Mouse (Mus musculus): ENCODE measurements at regions not wholly inside any gene's neighbourhood (a gene's known extent, or its start where the extent isn't known, plus 50 kb on each side); places are given as distances from the start of the nearest gene placed in this dataset.

- Histone ChIP-seq H3K36me3 (no peaks in the 10 kb centered on the region), H3K9me3 (no peaks in the 10 kb centered on the region), H3K27me3 (no peaks in the 10 kb centered on the region), H3K27ac (no peak overlapping the region), H3K9ac (replicated peaks) (no peak overlapping the region), H3K4me2 (no peak overlapping the region), H3K4me3 (replicated peaks) (no peak overlapping the region), H3K4me1 (replicated peaks) (no peaks in the 10 kb centered on the region)
- WGBS = 31% methylated on average over 4 of the region's 4 CpGs
- ATAC-seq (ENCODE audit: insufficient number of reproducible peaks, insufficient read depth, low FRiP score, low TSS enrichment, low read depth) = no peak
These were observed 283.5 kb downstream of the Naf1 start for GRCm38 (mm10) chr8:67143479-67143878.

GRCm38 (mm10) chr8:67181741-67182140, 321.7 kb downstream of the Naf1 start:
- Histone ChIP-seq H3K4me1 (replicated peaks) (no peaks in the 10 kb centered on the region), H3K36me3 (no peaks in the 10 kb centered on the region), H3K4me2 (no peak overlapping the region), H3K9me3 (no peaks in the 10 kb centered on the region), H3K27ac (no peak overlapping the region), H3K27me3 (no peaks in the 10 kb centered on the region), H3K4me3 (replicated peaks) (no peak overlapping the region), H3K9ac (replicated peaks) (no peak overlapping the region)
- ATAC-seq (ENCODE audit: insufficient number of reproducible peaks, insufficient read depth, low FRiP score, low TSS enrichment, low read depth) = no peak
- WGBS = 81% methylated on average over 5 of the region's 5 CpGs

DNA sequence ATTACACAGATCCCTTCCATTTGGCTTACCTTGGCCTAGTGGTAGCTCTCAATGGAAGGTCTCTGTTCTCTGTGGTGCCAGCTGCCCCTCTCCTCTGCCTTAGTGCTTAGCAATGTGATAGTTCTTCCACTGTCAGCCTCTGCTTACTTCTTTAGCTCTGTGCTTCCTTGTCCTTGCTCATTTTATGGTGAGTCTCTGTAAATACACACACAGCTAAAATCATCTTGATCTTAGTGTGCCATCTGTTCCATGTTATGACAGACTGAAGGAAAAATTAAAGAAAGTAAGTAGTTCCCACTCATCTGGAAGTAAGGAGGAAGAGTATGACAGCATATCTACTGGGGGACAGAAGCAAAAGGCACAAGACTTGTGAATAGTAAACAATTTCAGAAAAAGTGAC, 324.4 kb upstream of the Nat3 start:
- Histone ChIP-seq H3K4me2 (no peak overlapping the region), H3K9me3 (no peaks in the 10 kb centered on the region), H3K27ac (no peak overlapping the region), H3K9ac (replicated peaks) (no peak overlapping the region), H3K4me3 (replicated peaks) (no peak overlapping the region), H3K4me1 (replicated peaks) (no peaks in the 10 kb centered on the region), H3K36me3 (no peaks in the 10 kb centered on the region), H3K27me3 (no peaks in the 10 kb centered on the region)
- ATAC-seq (ENCODE audit: insufficient number of reproducible peaks, insufficient read depth, low FRiP score, low TSS enrichment, low read depth) = no peak

DNA sequence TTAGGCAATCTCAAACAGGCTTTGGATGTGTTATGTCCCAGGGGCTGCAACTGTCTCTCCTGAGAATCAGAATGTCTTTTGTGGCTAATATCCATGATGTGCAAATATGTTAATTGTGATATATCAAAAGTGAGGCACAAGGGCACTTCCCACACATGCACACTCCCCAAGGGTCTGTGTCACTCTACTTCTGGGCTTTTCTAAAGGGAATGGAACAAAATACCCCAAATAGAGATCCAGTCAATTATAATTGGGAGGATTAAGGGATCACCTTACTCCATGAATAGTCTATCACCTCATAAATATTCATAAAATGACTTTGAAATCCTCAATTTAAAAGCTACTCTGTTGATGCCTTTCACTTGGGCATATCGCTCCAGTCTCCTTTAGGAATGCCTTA, 317.6 kb upstream of the Nat3 start:
- no peaks in the 10 kb centered on the region for H3K9me3 ChIP-seq
- ATAC-seq (ENCODE audit: insufficient number of reproducible peaks, insufficient read depth, low FRiP score, low TSS enrichment, low read depth) = no peak
- no peak overlapping the region for H3K27ac ChIP-seq
- no peak overlapping the region for H3K9ac ChIP-seq (replicated peaks)
- H3K27me3 ChIP-seq = no peaks in the 10 kb centered on the region
- 90% methylated on average over 1 of the region's 1 CpGs for WGBS
- no peak overlapping the region for H3K4me2 ChIP-seq
- no peaks in the 10 kb centered on the region for H3K36me3 ChIP-seq
- H3K4me3 ChIP-seq (replicated peaks) = no peak overlapping the region
- H3K4me1 ChIP-seq (replicated peaks) = no peaks in the 10 kb centered on the region

DNA sequence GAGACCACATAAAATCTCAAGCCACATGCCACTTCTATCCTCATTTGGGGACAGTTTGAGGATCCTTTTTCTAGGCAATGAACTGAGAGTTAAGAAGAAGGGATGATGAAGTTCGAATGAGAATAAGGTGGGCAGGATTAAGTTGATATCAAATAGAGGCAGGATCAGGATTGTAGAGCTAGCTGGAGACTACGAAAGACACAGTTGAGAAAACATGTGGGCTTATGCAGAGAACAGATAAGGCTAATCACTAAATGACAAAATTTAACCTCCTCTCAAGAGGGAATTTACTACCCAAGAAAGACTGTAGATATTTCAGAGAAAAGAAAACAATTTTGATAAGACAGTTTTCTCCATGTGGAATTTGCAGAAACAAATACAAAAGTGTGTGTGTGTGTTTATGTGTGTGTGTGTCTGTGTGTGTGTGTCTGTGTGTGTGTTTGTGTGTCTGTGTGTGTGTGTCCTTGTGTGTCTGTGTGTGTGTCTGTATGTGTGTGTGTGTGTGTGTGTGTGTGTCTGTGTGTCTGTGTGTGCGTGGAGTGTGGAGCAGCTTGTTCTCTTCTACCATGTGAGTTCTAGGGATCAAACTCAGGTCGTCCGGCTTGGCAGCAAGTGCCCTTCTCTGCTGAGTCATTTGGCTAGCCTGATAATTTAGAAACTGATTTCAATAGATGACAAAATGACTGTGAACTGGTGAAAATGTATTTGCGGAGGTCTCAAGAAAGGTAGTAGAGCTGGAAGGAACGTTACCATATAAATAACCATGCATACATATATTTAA, 291.5 kb upstream of the Nat3 start:
- Histone ChIP-seq H3K36me3 (no peaks in the 10 kb centered on the region), H3K4me1 (replicated peaks) (no peaks in the 10 kb centered on the region), H3K27ac (no peak overlapping the region), H3K9me3 (no peaks in the 10 kb centered on the region), H3K4me2 (no peak overlapping the region), H3K27me3 (no peaks in the 10 kb centered on the region), H3K9ac (replicated peaks) (no peak overlapping the region), H3K4me3 (replicated peaks) (no peak overlapping the region)
- 85% methylated on average over 7 of the region's 7 CpGs for WGBS
- ATAC-seq (ENCODE audit: insufficient number of reproducible peaks, insufficient read depth, low FRiP score, low TSS enrichment, low read depth) = no peak

- no peak for ATAC-seq (ENCODE audit: insufficient number of reproducible peaks, insufficient read depth, low FRiP score, low TSS enrichment, low read depth)
- no peak overlapping the region for H3K9ac ChIP-seq (replicated peaks)
- no peaks in the 10 kb centered on the region for H3K36me3 ChIP-seq
- no peaks in the 10 kb centered on the region for H3K4me1 ChIP-seq (replicated peaks)
- 100% methylated on average over 1 of the region's 1 CpGs for WGBS
- H3K27me3 ChIP-seq = no peaks in the 10 kb centered on the region
- no peak overlapping the region for H3K4me3 ChIP-seq (replicated peaks)
- no peaks in the 10 kb centered on the region for H3K9me3 ChIP-seq
- H3K27ac ChIP-seq = no peak overlapping the region
- H3K4me2 ChIP-seq = no peak overlapping the region
These were observed 284.7 kb upstream of the Nat3 start for GRCm38 (mm10) chr8:67238934-67239333.

GRCm38 (mm10) chr8:67278759-67279158, 244.9 kb upstream of the Nat3 start:
- H3K4me2 ChIP-seq = no peak overlapping the region
- no peak for ATAC-seq (ENCODE audit: insufficient number of reproducible peaks, insufficient read depth, low FRiP score, low TSS enrichment, low read depth)
- H3K9ac ChIP-seq (replicated peaks) = no peak overlapping the region
- 72% methylated on average over 6 of the region's 6 CpGs for WGBS
- H3K27me3 ChIP-seq = no peaks in the 10 kb centered on the region
- H3K9me3 ChIP-seq = no peaks in the 10 kb centered on the region
- no peaks in the 10 kb centered on the region for H3K36me3 ChIP-seq
- no peaks in the 10 kb centered on the region for H3K4me1 ChIP-seq (replicated peaks)
- H3K27ac ChIP-seq = no peak overlapping the region
- H3K4me3 ChIP-seq (replicated peaks) = no peak overlapping the region

DNA sequence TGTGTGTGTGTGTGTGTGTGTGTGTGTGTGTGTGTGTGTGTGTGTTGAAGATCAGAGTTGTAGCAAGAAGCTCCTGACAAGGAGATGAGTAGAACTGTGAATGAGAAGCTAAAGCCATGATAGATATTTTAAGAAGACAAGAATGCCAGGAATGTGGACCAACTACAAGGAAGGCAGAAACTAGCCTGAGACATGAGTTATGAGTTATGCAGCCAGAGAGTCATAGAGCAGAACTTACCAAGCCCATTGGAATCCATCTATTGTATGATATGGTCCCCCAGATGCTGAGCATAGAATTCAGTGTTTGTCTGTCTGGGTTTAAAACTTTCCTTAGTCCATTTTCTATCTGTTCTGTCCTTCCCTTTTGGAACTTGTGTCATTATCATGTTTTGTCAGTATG, 244.2 kb upstream of the Nat3 start:
- no peak for ATAC-seq (ENCODE audit: insufficient number of reproducible peaks, insufficient read depth, low FRiP score, low TSS enrichment, low read depth)
- H3K36me3 ChIP-seq = no peaks in the 10 kb centered on the region
- H3K4me1 ChIP-seq (replicated peaks) = no peaks in the 10 kb centered on the region
- H3K4me3 ChIP-seq (replicated peaks) = no peak overlapping the region
- no peak overlapping the region for H3K9ac ChIP-seq (replicated peaks)
- H3K27me3 ChIP-seq = no peaks in the 10 kb centered on the region
- no peaks in the 10 kb centered on the region for H3K9me3 ChIP-seq
- H3K27ac ChIP-seq = no peak overlapping the region
- H3K4me2 ChIP-seq = no peak overlapping the region

DNA sequence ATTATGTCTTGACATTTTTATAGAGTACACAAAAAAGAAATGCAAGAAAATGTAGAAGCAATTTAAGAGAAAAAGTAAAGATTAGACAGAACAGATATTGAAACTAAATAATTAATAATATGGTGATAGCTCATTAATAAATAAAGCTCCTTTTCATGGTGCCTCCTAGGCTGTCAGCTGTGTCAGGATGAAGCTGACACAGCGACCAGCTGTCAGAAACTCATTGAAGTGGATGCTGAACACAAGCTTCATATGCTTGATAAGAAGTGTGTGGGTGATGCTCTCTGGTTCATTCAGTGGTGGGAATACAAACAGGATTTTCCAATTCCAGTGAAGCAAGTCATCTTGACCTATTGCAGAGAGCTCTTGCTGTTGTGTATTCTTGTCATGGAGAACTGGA, 213.2 kb upstream of the Nat3 start:
- Histone ChIP-seq H3K4me3 (replicated peaks) (no peak overlapping the region), H3K4me2 (no peak overlapping the region), H3K27me3 (no peaks in the 10 kb centered on the region), H3K9ac (replicated peaks) (no peak overlapping the region), H3K4me1 (replicated peaks) (no peaks in the 10 kb centered on the region), H3K9me3 (no peaks in the 10 kb centered on the region), H3K36me3 (no peaks in the 10 kb centered on the region), H3K27ac (no peak overlapping the region)
- no peak for ATAC-seq (ENCODE audit: insufficient number of reproducible peaks, insufficient read depth, low FRiP score, low TSS enrichment, low read depth)
- 87% methylated on average over 1 of the region's 1 CpGs for WGBS

DNA sequence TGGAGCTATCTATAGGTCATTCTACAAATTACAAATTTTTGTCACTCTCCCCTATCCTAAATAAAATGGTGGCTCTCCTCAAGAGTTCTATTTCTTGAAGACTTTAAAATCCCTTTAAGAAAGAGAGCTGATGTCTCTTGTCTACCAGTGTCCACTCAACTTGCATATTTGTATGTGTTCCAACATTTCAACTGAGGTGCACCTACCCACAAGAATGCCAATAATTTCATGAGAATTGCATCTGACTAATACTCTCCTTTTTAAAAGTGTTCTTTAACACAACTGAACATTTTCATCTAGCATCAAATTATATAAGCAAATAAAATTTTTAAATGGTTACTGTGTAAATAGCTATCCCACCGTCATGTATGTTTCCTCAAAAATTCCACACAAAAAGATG, 206.3 kb upstream of the Nat3 start:
- no peaks in the 10 kb centered on the region for H3K4me1 ChIP-seq (replicated peaks)
- H3K4me3 ChIP-seq (replicated peaks) = no peak overlapping the region
- H3K27ac ChIP-seq = no peak overlapping the region
- no peaks in the 10 kb centered on the region for H3K27me3 ChIP-seq
- no peak overlapping the region for H3K9ac ChIP-seq (replicated peaks)
- no peak for ATAC-seq (ENCODE audit: insufficient number of reproducible peaks, insufficient read depth, low FRiP score, low TSS enrichment, low read depth)
- H3K36me3 ChIP-seq = no peaks in the 10 kb centered on the region
- H3K4me2 ChIP-seq = no peak overlapping the region
- 67% methylated on average over 1 of the region's 1 CpGs for WGBS
- H3K9me3 ChIP-seq = no peaks in the 10 kb centered on the region

DNA sequence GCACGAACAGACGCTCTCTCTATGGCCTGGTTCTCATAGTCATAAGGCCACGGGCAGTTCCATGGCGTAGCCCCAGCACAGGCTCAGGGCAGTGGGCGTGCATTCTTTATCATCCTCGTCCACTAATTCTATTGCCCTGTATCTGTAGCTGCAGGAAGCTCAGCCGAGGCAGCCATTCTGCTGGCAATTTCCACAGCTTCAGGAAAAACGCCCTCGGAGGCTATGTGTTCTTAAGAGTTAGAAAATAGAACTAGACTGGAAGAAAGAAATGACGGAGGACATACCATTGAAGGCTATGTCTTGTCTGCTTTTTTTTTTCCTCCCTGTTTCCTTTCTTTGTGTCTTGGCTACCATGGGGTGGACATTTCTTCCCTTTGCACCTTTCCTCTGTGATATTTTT, 205.0 kb upstream of the Nat3 start:
- no peak overlapping the region for H3K9ac ChIP-seq (replicated peaks)
- H3K4me2 ChIP-seq = no peak overlapping the region
- no peak for ATAC-seq (ENCODE audit: insufficient number of reproducible peaks, insufficient read depth, low FRiP score, low TSS enrichment, low read depth)
- H3K4me3 ChIP-seq (replicated peaks) = no peak overlapping the region
- H3K4me1 ChIP-seq (replicated peaks) = no peaks in the 10 kb centered on the region
- H3K9me3 ChIP-seq = no peaks in the 10 kb centered on the region
- no peaks in the 10 kb centered on the region for H3K36me3 ChIP-seq
- no peak overlapping the region for H3K27ac ChIP-seq
- WGBS = 89% methylated on average over 10 of the region's 10 CpGs
- H3K27me3 ChIP-seq = no peaks in the 10 kb centered on the region

- no peak for ATAC-seq (ENCODE audit: insufficient number of reproducible peaks, insufficient read depth, low FRiP score, low TSS enrichment, low read depth)
- Histone ChIP-seq H3K36me3 (no peaks in the 10 kb centered on the region), H3K9me3 (no peaks in the 10 kb centered on the region), H3K27me3 (no peaks in the 10 kb centered on the region), H3K27ac (no peak overlapping the region), H3K4me1 (replicated peaks) (no peaks in the 10 kb centered on the region), H3K4me3 (replicated peaks) (no peak overlapping the region), H3K9ac (replicated peaks) (no peak overlapping the region), H3K4me2 (no peak overlapping the region)
- WGBS = 92% methylated on average over 2 of the region's 2 CpGs
These were observed 203.1 kb upstream of the Nat3 start for GRCm38 (mm10) chr8:67320535-67320934.
